Mouse (Mus musculus) liver, postnatal 0 days (tissue): ENCODE measurements around the gene Prmt9.

ENCODE experiments used
- CTCF ChIP-seq: sonication (generic); IDR thresholded peaks from 2 replicates; pipeline ENCODE4 v1.5.1; 2016; ENCODE audit warnings: antibody characterized with exemption, low read depth
- EP300 ChIP-seq: IDR thresholded peaks from 2 replicates; pipeline ENCODE4 v1.6.1; 2016; ENCODE audit warnings: antibody characterized with exemption, low read depth, mild to moderate bottlenecking

- TF ChIP-seq EP300 (no peak), CTCF (peak; percentile 79)
Measured at GRCm38 (mm10) chr8:77549881-77550580, 834 bp downstream of the Prmt9 start.
